Comparison of ENCODE assay signal across 9 mouse cellular contexts in genomic region chr2:119173991-119174651, GRCm38 (mm10). TPM values are rescaled to one million over a fixed set of nuclear protein-coding genes. Genes with fewer than 3 reads are reported as not detected.
DNase-seq lines count a peak whose midpoint lies in the region; ATAC-seq and TF ChIP-seq lines count a peak whose summit lies in the region.
"Had no signal": no experiment of that assay in that cellular context is flagged by ENCODE, and none has a peak within 500 bp of the region (broad histone marks: within the 10 kb centered on the region; RNA-seq: fewer than 3 reads in every experiment).

TSS of gene Gm14137 (plus strand) at chr2:119174509.

- peak within 1 kb of the TSS in 1 of 2 experiments; percentile 35; a peak in 1 of 4 replicates for H3K27ac ChIP-seq in heart, embryonic 14.5 days (replicated peaks in 1 of 2; ENCODE audit: control insufficient read depth in 1 of 2, insufficient read depth in 1 of 2, low read depth in 2 of 2, low read length in 2 of 2)
- no peak within 1 kb of the TSS for H3K27ac ChIP-seq in heart, adult 2 months
- H3K27ac ChIP-seq in forebrain, embryonic 13.5 days: 0 out of 2 replicates have a peak within 1 kb of the TSS, but pooled peaks have one; percentile 14
- H3K27ac ChIP-seq in midbrain, embryonic 11.5 days (ENCODE audit: low read depth, low read length): no peak within 1 kb of the TSS

- DNase-seq in heart, adult 2 months: no peak
- DNase-seq in midbrain, embryonic 11.5 days (ENCODE audit: low spot score, missing footprints): peak; percentile 60
- no peak for DNase-seq in layer of hippocampus, postnatal 25 days (ENCODE audit: extremely low spot score in 1 of 2, low spot score in 1 of 2)
- DNase-seq in kidney, postnatal 25 days: no peak
- no peak for DNase-seq in thymus, postnatal 36 days

- peaks cover 18 to 24% of the 10 kb centered on the region in 2 experiments for H3K4me1 ChIP-seq in heart, embryonic 14.5 days (ENCODE audit: control insufficient read depth in 2 of 2, insufficient read depth in 2 of 2, low read length in 2 of 2)
- H3K4me1 ChIP-seq in heart, adult 2 months (ENCODE audit: control insufficient read depth, insufficient read depth, low read length): peaks cover 1% of the 10 kb centered on the region
- H3K4me1 ChIP-seq in forebrain, embryonic 13.5 days: peaks cover 26% of the 10 kb centered on the region
- peaks cover 10% of the 10 kb centered on the region for H3K4me1 ChIP-seq in midbrain, embryonic 11.5 days (ENCODE audit: control insufficient read depth, insufficient read depth, low read length)

- no peaks in the 10 kb centered on the region for H3K79me2 ChIP-seq in heart, adult 2 months (replicated peaks; ENCODE audit: control insufficient read depth, insufficient read depth, low read length)
- H3K79me2 ChIP-seq in C2C12 (ENCODE audit: control insufficient read depth, insufficient read depth): peaks cover 28% of the 10 kb centered on the region

- no peaks in the 10 kb centered on the region for H3K27me3 ChIP-seq in heart, embryonic 14.5 days (ENCODE audit: control insufficient read depth, insufficient read depth, low read length)
- H3K27me3 ChIP-seq in heart, adult 2 months (ENCODE audit: control insufficient read depth, insufficient read depth, low read length): no peaks in the 10 kb centered on the region
- H3K27me3 ChIP-seq in C2C12 (ENCODE audit: control insufficient read depth, insufficient read depth, insufficient read length): no peaks in the 10 kb centered on the region
- peaks cover 7% of the 10 kb centered on the region; the same call in 1 of the 2 replicates for H3K27me3 ChIP-seq in forebrain, embryonic 13.5 days
- H3K27me3 ChIP-seq in midbrain, embryonic 11.5 days (ENCODE audit: control insufficient read depth, insufficient read depth, low read length): 0 out of 2 replicates have a peak, but pooled peaks cover 2% of the 10 kb centered on the region

- H3K4me3 ChIP-seq in heart, embryonic 14.5 days (ENCODE audit: control insufficient read depth in 1 of 2, insufficient read depth in 1 of 2, low read depth in 1 of 2, low read length in 2 of 2): no peak within 1 kb of the TSS
- no peak within 1 kb of the TSS for H3K4me3 ChIP-seq in heart, adult 2 months
- H3K4me3 ChIP-seq in C2C12 (ENCODE audit: insufficient read depth, poor library complexity, severe bottlenecking): peak within 1 kb of the TSS; percentile 31
- no peak within 1 kb of the TSS for H3K4me3 ChIP-seq in forebrain, embryonic 13.5 days
- no peak within 1 kb of the TSS for H3K4me3 ChIP-seq in midbrain, embryonic 11.5 days (ENCODE audit: low read depth, low read length)

- H3K9me3 ChIP-seq in heart, embryonic 14.5 days (ENCODE audit: control insufficient read depth, low read length): no peaks in the 10 kb centered on the region
- no peaks in the 10 kb centered on the region for H3K9me3 ChIP-seq in forebrain, embryonic 13.5 days (replicated peaks)
- H3K9me3 ChIP-seq in midbrain, embryonic 11.5 days (ENCODE audit: control insufficient read depth, low read length): no peaks in the 10 kb centered on the region
- H3K9me3 ChIP-seq: G1E had no signal

- TF ChIP-seq EP300 in heart, adult 2 months (IDR thresholded peaks at IDR 0.05; ENCODE audit: insufficient read depth, low read depth, low read length): no peak

- peak within 1 kb of the TSS; percentile 45 for H3ac ChIP-seq in C2C12 (ENCODE audit: control insufficient read depth, insufficient read length, low read depth)

- no peak for ATAC-seq in heart, embryonic 14.5 days (ENCODE audit: insufficient number of reproducible peaks, insufficient read depth, low FRiP score, low read depth)
- no peak for ATAC-seq in forebrain, embryonic 13.5 days
- ATAC-seq in midbrain, embryonic 11.5 days (ENCODE audit: low FRiP score): no peak

- H3K79me3 ChIP-seq in C2C12 (ENCODE audit: low read depth): peaks cover 9% of the 10 kb centered on the region

- H3K36me3 ChIP-seq in heart, embryonic 14.5 days (ENCODE audit: control insufficient read depth, insufficient read depth, low read length): peaks cover 10% of the 10 kb centered on the region; the same call in 1 of the 2 replicates
- no peaks in the 10 kb centered on the region for H3K36me3 ChIP-seq in heart, adult 2 months (ENCODE audit: control insufficient read depth, insufficient read depth, low read length)
- H3K36me3 ChIP-seq in C2C12 (ENCODE audit: control insufficient read depth, insufficient read depth): peaks cover 11% of the 10 kb centered on the region
- H3K36me3 ChIP-seq in forebrain, embryonic 13.5 days (ENCODE audit: poor library complexity, severe bottlenecking): peaks cover 13% of the 10 kb centered on the region
- H3K36me3 ChIP-seq in midbrain, embryonic 11.5 days (ENCODE audit: control insufficient read depth, insufficient read depth, low read length): no peaks in the 10 kb centered on the region

- TF ChIP-seq POLR2A in heart, adult 2 months (IDR thresholded peaks at IDR 0.05; ENCODE audit: insufficient read depth, low read depth, low read length): no peak

- TF ChIP-seq CTCF in heart, adult 2 months (IDR thresholded peaks at IDR 0.05): no peak
- TF ChIP-seq CTCF in C2C12 (IDR thresholded peaks at IDR 0.05; ENCODE audit: control insufficient read depth, insufficient read depth, insufficient read length): no peak

- peak within 1 kb of the TSS; percentile 44; the same call in 1 of the 2 replicates for H3K9ac ChIP-seq in heart, embryonic 14.5 days (ENCODE audit: low read length)
- H3K9ac ChIP-seq in heart, adult 2 months (ENCODE audit: low read depth, low read length): no peak within 1 kb of the TSS
- peak within 1 kb of the TSS; percentile 19; the same call in 1 of the 2 replicates for H3K9ac ChIP-seq in forebrain, embryonic 13.5 days
- no peak within 1 kb of the TSS for H3K9ac ChIP-seq in midbrain, embryonic 11.5 days (ENCODE audit: low read length)

- intact Hi-C loops in heart, adult 2 months (cut with DNase I): no loop called here

- peak within 1 kb of the TSS; percentile 52 for H3K4me2 ChIP-seq in heart, embryonic 14.5 days (ENCODE audit: low read length)
- H3K4me2 ChIP-seq in forebrain, embryonic 13.5 days: no peak within 1 kb of the TSS
- H3K4me2 ChIP-seq in midbrain, embryonic 11.5 days: no peak within 1 kb of the TSS

- WGBS in heart, embryonic 14.5 days: 57% methylated on average over 8 of the region's 8 CpGs
- 55% methylated on average over 8 of the region's 8 CpGs for WGBS in heart, adult 2 months
- WGBS in forebrain, embryonic 13.5 days: 26% methylated on average over 8 of the region's 8 CpGs
- 44% methylated on average over 8 of the region's 8 CpGs for WGBS in midbrain, embryonic 11.5 days

TF ChIP-seq in C2C12, 6 proteins besides CTCF, POLR2A, EP300 and RAD21:
- peak; percentile 92 for TF ChIP-seq MAX (IDR thresholded peaks at IDR 0.05)
- TF ChIP-seq CEBPB (IDR thresholded peaks at IDR 0.05; ENCODE audit: low read depth): peak; percentile 72
- no peak for TF ChIP-seq USF1 (IDR thresholded peaks at IDR 0.05; ENCODE audit: low read depth)
- peak; percentile 52 for TF ChIP-seq FOSL1 (IDR thresholded peaks at IDR 0.05; ENCODE audit: insufficient read depth, low read length, poor library complexity, severe bottlenecking)
- peak; percentile 71 for TF ChIP-seq MYOD1 (IDR thresholded peaks at IDR 0.05; ENCODE audit: control insufficient read depth, insufficient read length, low read depth)

RNA-seq across cellular contexts. Expression of gene Gm14137, which starts in this region (rescaled TPM):
- 0.24 and 0.27 TPM in 2 replicates for polyA plus RNA-seq in heart, embryonic 14.5 days (2014; fragmentation: Nextera tagmentation; extraction: Ambion mirVana)
- not detected for total RNA-seq in heart, adult 2 months (2021)
- 0.04 TPM in 1 of 2 replicates, not detected in the other for polyA plus RNA-seq in heart, adult 2 months (2012; rRNA removed)
- polyA plus RNA-seq in C2C12 (2012; fragmentation: generic; extraction: Trizol): 1.5 TPM
- 0.88 and 0.93 TPM in 2 replicates for polyA plus RNA-seq in forebrain, embryonic 13.5 days (2015; fragmentation: Nextera tagmentation; extraction: Ambion mirVana)
- 0.15 and 0.20 TPM in 2 replicates for polyA plus RNA-seq in midbrain, embryonic 11.5 days (2014; fragmentation: Nextera tagmentation; extraction: Ambion mirVana)
- total RNA-seq in layer of hippocampus, postnatal 25 days (2021): not detected

Comparison
In these comparisons a context has a peak if more than half of its experiments do, and no peak if none do; other contexts are left out.
1. H3K9ac ChIP-seq: peak in heart, embryonic 14.5 days (single experiment) and forebrain, embryonic 13.5 days (single experiment); none in heart, adult 2 months (single experiment) and midbrain, embryonic 11.5 days (single experiment).
2. Peak in DNase-seq in midbrain, embryonic 11.5 days; RNA of the gene not detected or under 1 TPM.